Mouse (Mus musculus): ENCODE measurements around the gene Dglucy.
"Not testable (repeated sequence)": the region's sequence is repeated elsewhere in the genome, so short reads cannot be mapped to it uniquely, and the experiment has no call there.

Dglucy gene

GRCm38 (mm10) chr12:100780416-100780815 lies 1.6 kb downstream of the Dglucy start:
- no peak for DNase-seq (ENCODE audit: low spot score in 2 of 2)

GRCm38 (mm10) chr12:100781428-100782120 lies 2.7 kb downstream of the Dglucy start:
- no peak for DNase-seq (ENCODE audit: low spot score in 2 of 2)

GRCm38 (mm10) chr12:100784152-100784551 lies 5.3 kb downstream of the Dglucy start:
- DNase-seq (ENCODE audit: low spot score in 2 of 2) = no peak

GRCm38 (mm10) chr12:100785344-100785743 lies 6.5 kb downstream of the Dglucy start:
- no peak for DNase-seq (ENCODE audit: low spot score in 2 of 2)

- no peak for DNase-seq (ENCODE audit: low spot score in 2 of 2)
Observed at GRCm38 (mm10) chr12:100789981-100790550, 11.2 kb downstream of the Dglucy start.

- no peak for DNase-seq (ENCODE audit: low spot score in 2 of 2)
Observed at GRCm38 (mm10) chr12:100791425-100791824, 12.6 kb downstream of the Dglucy start.

- no peak for DNase-seq (ENCODE audit: low spot score in 2 of 2)
Observed at GRCm38 (mm10) chr12:100794450-100795230, 15.8 kb downstream of the Dglucy start.

GRCm38 (mm10) chr12:100795390-100796036 lies 16.7 kb downstream of the Dglucy start:
- DNase-seq (ENCODE audit: low spot score in 2 of 2) = no peak

- DNase-seq (ENCODE audit: low spot score in 2 of 2) = not testable (repeated sequence)
Observed at GRCm38 (mm10) chr12:100803391-100803790, 24.5 kb downstream of the Dglucy start.

- DNase-seq (ENCODE audit: low spot score in 2 of 2) = no peak
Observed at GRCm38 (mm10) chr12:100807280-100807679, 28.4 kb downstream of the Dglucy start.

GRCm38 (mm10) chr12:100808609-100809280 lies 29.9 kb downstream of the Dglucy start:
- no peak for DNase-seq (ENCODE audit: low spot score in 2 of 2)

GRCm38 (mm10) chr12:100810542-100810941 lies 31.7 kb downstream of the Dglucy start:
- no peak for DNase-seq (ENCODE audit: low spot score in 2 of 2)

GRCm38 (mm10) chr12:100813901-100814300 lies 35.0 kb downstream of the Dglucy start:
- DNase-seq (ENCODE audit: low spot score in 2 of 2) = no peak

GRCm38 (mm10) chr12:100814671-100815070 lies 35.8 kb downstream of the Dglucy start:
- DNase-seq (ENCODE audit: low spot score in 2 of 2) = no peak

- DNase-seq (ENCODE audit: low spot score in 2 of 2) = no peak
Observed at GRCm38 (mm10) chr12:100816906-100817305, 38.0 kb downstream of the Dglucy start.

- peak in 1 of 2 experiments; percentile 1 for DNase-seq (ENCODE audit: low spot score in 2 of 2)
Observed at GRCm38 (mm10) chr12:100819965-100820364, 41.1 kb downstream of the Dglucy start.

GRCm38 (mm10) chr12:100831021-100831420 lies 52.2 kb downstream of the Dglucy start:
- DNase-seq (ENCODE audit: low spot score in 2 of 2) = no peak

- no peak for DNase-seq (ENCODE audit: low spot score in 2 of 2)
Observed at GRCm38 (mm10) chr12:100831629-100832325, 52.9 kb downstream of the Dglucy start.

GRCm38 (mm10) chr12:100837208-100837607 lies 58.4 kb downstream of the Dglucy start:
- DNase-seq (ENCODE audit: low spot score in 2 of 2) = no peak

GRCm38 (mm10) chr12:100839079-100839600 lies 60.3 kb downstream of the Dglucy start:
- DNase-seq (ENCODE audit: low spot score in 2 of 2) = no peak

GRCm38 (mm10) chr12:100839926-100840325 lies 61.1 kb downstream of the Dglucy start:
- no peak for DNase-seq (ENCODE audit: low spot score in 2 of 2)
